19 mouse cellular contexts compared by ENCODE assay signal in the genomic region with DNA sequence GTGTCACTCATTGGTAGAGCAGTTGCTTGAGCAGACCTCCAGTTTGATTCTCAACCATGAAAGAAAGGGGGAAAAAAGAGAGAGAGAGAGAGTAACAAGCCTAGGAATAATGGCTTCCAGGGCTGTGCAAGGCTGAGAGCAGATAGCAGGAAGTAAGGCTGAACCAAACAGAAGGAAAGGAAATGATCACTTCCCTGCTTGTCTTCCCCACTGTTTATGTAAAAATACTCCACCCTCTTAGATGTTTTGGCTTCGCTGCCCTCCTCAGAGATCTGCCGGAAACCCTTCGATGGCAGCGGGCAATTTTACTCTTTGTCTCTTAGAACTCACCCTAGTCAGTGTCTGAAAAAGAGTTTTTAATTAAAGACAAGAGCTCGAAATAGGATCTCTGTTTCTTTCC. TPM values are rescaled to one million over a fixed set of nuclear protein-coding genes. Genes with fewer than 3 reads are reported as not detected.
DNase-seq lines count a peak whose midpoint lies in the region; ATAC-seq and TF ChIP-seq lines count a peak whose summit lies in the region.
"Had no signal": no experiment of that assay in that cellular context is flagged by ENCODE, and none has a peak within 500 bp of the region (broad histone marks: within the 10 kb centered on the region; RNA-seq: fewer than 3 reads in every experiment).

No protein-coding gene starts in this region.

- TF ChIP-seq POLR2A in kidney, adult 2 months (IDR thresholded peaks at IDR 0.05; ENCODE audit: low read depth, low read length), result no peak

- peak overlapping the region; percentile 68 for H3K27ac ChIP-seq in kidney, adult 2 months (ENCODE audit: insufficient read depth, low read depth, low read length)
- H3K27ac ChIP-seq in kidney, embryonic 14.5 days (ENCODE audit: low read depth, low read length), result no peak overlapping the region
- H3K27ac ChIP-seq in midbrain, embryonic 13.5 days, result no peak overlapping the region
- H3K27ac ChIP-seq: embryonic facial prominence, embryonic 10.5 days; gastrocnemius, adult 2 months; hindbrain, embryonic 15.5 days; limb, embryonic 15.5 days; liver, embryonic 15.5 days; midbrain, embryonic 12.5 days; neural tube, embryonic 13.5 days had no signal

- no peak overlapping the region for H3K9ac ChIP-seq in kidney, embryonic 14.5 days (ENCODE audit: low read depth, low read length)
- H3K9ac ChIP-seq in midbrain, embryonic 13.5 days (replicated peaks), result no peak overlapping the region
- H3K9ac ChIP-seq: hindbrain, embryonic 15.5 days; limb, embryonic 15.5 days; liver, embryonic 15.5 days; midbrain, embryonic 12.5 days; neural tube, embryonic 13.5 days had no signal

- TF ChIP-seq CTCF in kidney, adult 2 months (conservative IDR thresholded peaks at IDR 0.05; ENCODE audit: insufficient read depth, insufficient read length, low read depth, low read length), result no peak

- no peaks in the 10 kb centered on the region for H3K9me3 ChIP-seq in kidney, embryonic 14.5 days (ENCODE audit: control insufficient read depth, low read length)
- H3K9me3 ChIP-seq in midbrain, embryonic 13.5 days, result no peaks in the 10 kb centered on the region
- H3K9me3 ChIP-seq: embryonic facial prominence, embryonic 10.5 days; hindbrain, embryonic 15.5 days; limb, embryonic 15.5 days; liver, embryonic 15.5 days; midbrain, embryonic 12.5 days; neural tube, embryonic 13.5 days had no signal

- 59% methylated on average over 5 of the region's 5 CpGs for WGBS in kidney, adult 2 months
- 63% methylated on average over 5 of the region's 5 CpGs for WGBS in kidney, embryonic 14.5 days
- 82% methylated on average over 5 of the region's 5 CpGs for WGBS in midbrain, embryonic 13.5 days

- no peak overlapping the region for H3K4me2 ChIP-seq in kidney, embryonic 14.5 days (replicated peaks; ENCODE audit: low read depth, low read length)
- H3K4me2 ChIP-seq in midbrain, embryonic 13.5 days (replicated peaks), result no peak overlapping the region
- H3K4me2 ChIP-seq: hindbrain, embryonic 15.5 days; limb, embryonic 15.5 days; liver, embryonic 15.5 days; midbrain, embryonic 12.5 days; neural tube, embryonic 13.5 days had no signal

- H3K4me3 ChIP-seq in kidney, adult 2 months (ENCODE audit: insufficient read depth, low read depth, low read length), result no peak overlapping the region
- no peak overlapping the region for H3K4me3 ChIP-seq in kidney, embryonic 14.5 days (ENCODE audit: low read length)
- H3K4me3 ChIP-seq in midbrain, embryonic 13.5 days (replicated peaks), result no peak overlapping the region
- H3K4me3 ChIP-seq: embryonic facial prominence, embryonic 10.5 days; gastrocnemius, adult 2 months; hindbrain, embryonic 15.5 days; limb, embryonic 15.5 days; liver, embryonic 15.5 days; midbrain, embryonic 12.5 days; neural tube, embryonic 13.5 days had no signal

- no peaks in the 10 kb centered on the region for H3K4me1 ChIP-seq in kidney, adult 2 months (ENCODE audit: control insufficient read depth, insufficient read depth, low read length)
- 0 out of 2 replicates have a peak, but pooled peaks cover 3% of the 10 kb centered on the region for H3K4me1 ChIP-seq in kidney, embryonic 14.5 days (ENCODE audit: control insufficient read depth, insufficient read depth, low read length)
- H3K4me1 ChIP-seq in midbrain, embryonic 13.5 days (replicated peaks), result peaks cover 11% of the 10 kb centered on the region

- H3K36me3 ChIP-seq in kidney, adult 2 months (ENCODE audit: control insufficient read depth, insufficient read depth, low read length), result no peaks in the 10 kb centered on the region
- no peaks in the 10 kb centered on the region for H3K36me3 ChIP-seq in kidney, embryonic 14.5 days (ENCODE audit: control insufficient read depth, insufficient read depth, low read length)
- H3K36me3 ChIP-seq in midbrain, embryonic 13.5 days, result no peaks in the 10 kb centered on the region
- H3K36me3 ChIP-seq: embryonic facial prominence, embryonic 10.5 days; hindbrain, embryonic 15.5 days; limb, embryonic 15.5 days; liver, embryonic 15.5 days; midbrain, embryonic 12.5 days; neural tube, embryonic 13.5 days had no signal

- no peak for ATAC-seq in kidney, embryonic 14.5 days (ENCODE audit: low FRiP score, low TSS enrichment)
- ATAC-seq in midbrain, embryonic 13.5 days, result no peak
- ATAC-seq: intestine, postnatal 0 days; Patski had no signal

- DNase-seq in kidney, adult 2 months, result peak; percentile 48
- peak; percentile 66 for DNase-seq in R1 (ENCODE audit: low read depth, low spot score)
- DNase-seq in ZHBTc4 (ENCODE audit: low read depth, low spot score), result peak; percentile 31
- DNase-seq in lung, postnatal 25 days (ENCODE audit: low spot score), result peak; percentile 61
- DNase-seq in layer of hippocampus, postnatal 10 days (ENCODE audit: low spot score in 2 of 2), result no peak
- DNase-seq: adrenal gland, postnatal 36 days; cerebellum, adult 2 months; cerebellum, postnatal 36 days; gastrocnemius, adult 2 months had no signal

- H3K27me3 ChIP-seq in kidney, adult 2 months (replicated peaks; ENCODE audit: control insufficient read depth, insufficient read depth, low read length), result no peaks in the 10 kb centered on the region
- peaks cover 6% of the 10 kb centered on the region; the same call in 1 of the 2 replicates for H3K27me3 ChIP-seq in kidney, embryonic 14.5 days (ENCODE audit: control insufficient read depth, insufficient read depth, low read length)
- peaks cover 32% of the 10 kb centered on the region for H3K27me3 ChIP-seq in midbrain, embryonic 13.5 days

RNA-seq across cellular contexts. Expression of a gene that starts 4.5 kb away (rescaled TPM):
- 4.6 and 5.3 TPM in 2 replicates for polyA plus RNA-seq in kidney, adult 2 months (2012; rRNA removed)
- polyA plus RNA-seq in kidney, embryonic 14.5 days (2014; fragmentation: Nextera tagmentation; extraction: Ambion mirVana), result 14.6 and 15.3 TPM in 2 replicates
- under 1 TPM; 0.32 to 0.42 TPM for total RNA-seq in layer of hippocampus, postnatal 10 days (2021)
- 1.2 and 1.3 TPM in 2 replicates for polyA plus RNA-seq in midbrain, embryonic 13.5 days (2015; fragmentation: Nextera tagmentation; extraction: Ambion mirVana)
- polyA plus RNA-seq: Patski had no signal

RNA-seq across cellular contexts. Expression of a gene that starts 10.3 kb away (rescaled TPM):
- polyA plus RNA-seq in kidney, adult 2 months (2012; rRNA removed), result 6.9 and 8.1 TPM in 2 replicates
- 9.0 and 12.5 TPM in 2 replicates for polyA plus RNA-seq in kidney, embryonic 14.5 days (2014; fragmentation: Nextera tagmentation; extraction: Ambion mirVana)
- total RNA-seq in layer of hippocampus, postnatal 10 days (2021), result 10 to 100 TPM; 12.1 to 14.1 TPM
- polyA plus RNA-seq in midbrain, embryonic 13.5 days (2015; fragmentation: Nextera tagmentation; extraction: Ambion mirVana), result 9.2 and 9.8 TPM in 2 replicates

RNA-seq across cellular contexts. Expression of a gene that starts 46.7 kb away (rescaled TPM):
- polyA plus RNA-seq in kidney, adult 2 months (2012; rRNA removed), result 22.2 and 24.3 TPM in 2 replicates
- polyA plus RNA-seq in kidney, embryonic 14.5 days (2014; fragmentation: Nextera tagmentation; extraction: Ambion mirVana), result 212 and 269 TPM in 2 replicates
- total RNA-seq in layer of hippocampus, postnatal 10 days (2021), result 100 to 1,000 TPM; 751 to 808 TPM
- polyA plus RNA-seq in midbrain, embryonic 13.5 days (2015; fragmentation: Nextera tagmentation; extraction: Ambion mirVana), result 803 and 871 TPM in 2 replicates

RNA-seq across cellular contexts. Expression of a gene that starts 48.0 kb away (rescaled TPM):
- 32.0 and 37.7 TPM in 2 replicates for polyA plus RNA-seq in kidney, adult 2 months (2012; rRNA removed)
- 85.6 and 162 TPM in 2 replicates for polyA plus RNA-seq in kidney, embryonic 14.5 days (2014; fragmentation: Nextera tagmentation; extraction: Ambion mirVana)
- 10 to 100 TPM; 42.8 to 55.0 TPM for total RNA-seq in layer of hippocampus, postnatal 10 days (2021)
- 134 and 157 TPM in 2 replicates for polyA plus RNA-seq in midbrain, embryonic 13.5 days (2015; fragmentation: Nextera tagmentation; extraction: Ambion mirVana)

Comparison
In these comparisons a context has a peak if more than half of its experiments do, and no peak if none do; other contexts are left out.
1. DNase-seq: peak in kidney, adult 2 months (single experiment), R1 (single experiment), ZHBTc4 (single experiment) and lung, postnatal 25 days (single experiment); none in layer of hippocampus, postnatal 10 days (0 of 2).